Mouse (Mus musculus): Measurements from ENCODE around the gene Sytl3. TPM values are rescaled to one million over a fixed set of nuclear protein-coding genes. Genes with fewer than 3 reads are reported as not detected.
"Not testable (repeated sequence)": the region's sequence is repeated elsewhere in the genome, so short reads cannot be mapped to it uniquely, and the experiment has no call there.

The Sytl3 gene
- total RNA-seq, 2 experiments from 2014 or later = 0.49 to 0.74 TPM

GRCm38 (mm10) chr17:6681721-6682120 lies 22.8 kb downstream of the Sytl3 start:
- DNase-seq (ENCODE audit: low spot score in 2 of 2) = not testable (repeated sequence)

GRCm38 (mm10) chr17:6683702-6684101 lies 24.8 kb downstream of the Sytl3 start:
- not testable (repeated sequence) for H3K27ac ChIP-seq; H3K4me3 ChIP-seq; DNase-seq (ENCODE audit: low spot score in 2 of 2)

More at GRCm38 (mm10) chr17:6681721-6682120, 22.8 kb downstream of the Sytl3 start:
- H3K4me3 ChIP-seq, H3K27ac ChIP-seq: not testable (repeated sequence)

- not testable (repeated sequence) for DNase-seq (ENCODE audit: low spot score in 2 of 2); H3K27ac ChIP-seq; H3K4me3 ChIP-seq
These were observed 25.8 kb downstream of the Sytl3 start for GRCm38 (mm10) chr17:6684464-6685287.

- H3K27ac ChIP-seq; H3K4me3 ChIP-seq; DNase-seq (ENCODE audit: low spot score in 2 of 2): not testable (repeated sequence)
These were observed 26.5 kb downstream of the Sytl3 start for GRCm38 (mm10) chr17:6685288-6685818.

GRCm38 (mm10) chr17:6686299-6686971 lies 27.5 kb downstream of the Sytl3 start:
- H3K27ac ChIP-seq; DNase-seq (ENCODE audit: low spot score in 2 of 2); H3K4me3 ChIP-seq: not testable (repeated sequence)

GRCm38 (mm10) chr17:6689344-6689743 lies 30.5 kb downstream of the Sytl3 start:
- not testable (repeated sequence) for DNase-seq (ENCODE audit: low spot score in 2 of 2); H3K4me3 ChIP-seq; H3K27ac ChIP-seq

- peak; percentile 88 to 98 for DNase-seq (ENCODE audit: low spot score in 2 of 2)
- H3K27ac ChIP-seq, H3K4me3 ChIP-seq: not testable (repeated sequence)
- TF ChIP-seq CTCF (conservative IDR thresholded peaks at IDR 0.05) = peak; percentile 83
These were observed 32.7 kb downstream of the Sytl3 start for GRCm38 (mm10) chr17:6691596-6691995.

- not testable (repeated sequence) for H3K27ac ChIP-seq; DNase-seq (ENCODE audit: low spot score in 2 of 2); H3K4me3 ChIP-seq
These were observed 36.8 kb downstream of the Sytl3 start for GRCm38 (mm10) chr17:6695712-6696111.

GRCm38 (mm10) chr17:6696521-6696920 lies 37.6 kb downstream of the Sytl3 start:
- H3K4me3 ChIP-seq; H3K27ac ChIP-seq; DNase-seq (ENCODE audit: low spot score in 2 of 2): not testable (repeated sequence)

- H3K4me3 ChIP-seq, H3K27ac ChIP-seq: not testable (repeated sequence)
- peak; percentile 73 for TF ChIP-seq CTCF (conservative IDR thresholded peaks at IDR 0.05)
- DNase-seq (ENCODE audit: low spot score in 2 of 2) = peak in 1 of 2 experiments; percentile 43
These were observed 38.4 kb downstream of the Sytl3 start for GRCm38 (mm10) chr17:6697224-6697775.

- not testable (repeated sequence) for H3K4me3 ChIP-seq; H3K27ac ChIP-seq; DNase-seq (ENCODE audit: low spot score in 2 of 2)
These were observed 40.6 kb downstream of the Sytl3 start for GRCm38 (mm10) chr17:6699502-6699901.

GRCm38 (mm10) chr17:6700077-6700476 lies 41.2 kb downstream of the Sytl3 start:
- not testable (repeated sequence) for DNase-seq (ENCODE audit: low spot score in 2 of 2); H3K4me3 ChIP-seq; H3K27ac ChIP-seq

GRCm38 (mm10) chr17:6702625-6703221 lies 43.8 kb downstream of the Sytl3 start:
- not testable (repeated sequence) for H3K4me3 ChIP-seq; DNase-seq (ENCODE audit: low spot score in 2 of 2); H3K27ac ChIP-seq

GRCm38 (mm10) chr17:6703381-6704270 lies 44.7 kb downstream of the Sytl3 start:
- H3K4me3 ChIP-seq; H3K27ac ChIP-seq; DNase-seq (ENCODE audit: low spot score in 2 of 2): not testable (repeated sequence)

GRCm38 (mm10) chr17:6706448-6706847 lies 47.6 kb downstream of the Sytl3 start:
- not testable (repeated sequence) for H3K4me3 ChIP-seq; H3K27ac ChIP-seq; DNase-seq (ENCODE audit: low spot score in 2 of 2)

- not testable (repeated sequence) for H3K4me3 ChIP-seq
These were observed 48.5 kb downstream of the Sytl3 start for GRCm38 (mm10) chr17:6707422-6707821.

GRCm38 (mm10) chr17:6708194-6708593 lies 49.3 kb downstream of the Sytl3 start:
- not testable (repeated sequence) for H3K4me3 ChIP-seq; H3K27ac ChIP-seq; DNase-seq (ENCODE audit: low spot score in 2 of 2)

More at GRCm38 (mm10) chr17:6707422-6707821, 48.5 kb downstream of the Sytl3 start:
- H3K27ac ChIP-seq; DNase-seq (ENCODE audit: low spot score in 2 of 2): not testable (repeated sequence)

All from layer of hippocampus, adult 2 months (tissue).